Mouse (Mus musculus) lung, postnatal 0 days (tissue): ENCODE measurements around the gene Rbfox1.

Source experiments
- CTCF ChIP-seq: IDR thresholded peaks from 2 replicates; pipeline ENCODE4 v1.5.1; 2016; ENCODE audit warnings: antibody characterized with exemption, mild to moderate bottlenecking
- EP300 ChIP-seq: IDR thresholded peaks from 2 replicates; pipeline ENCODE4 v1.6.1; 2016; ENCODE audit warnings: antibody characterized with exemption, mild to moderate bottlenecking, control low read depth

DNA sequence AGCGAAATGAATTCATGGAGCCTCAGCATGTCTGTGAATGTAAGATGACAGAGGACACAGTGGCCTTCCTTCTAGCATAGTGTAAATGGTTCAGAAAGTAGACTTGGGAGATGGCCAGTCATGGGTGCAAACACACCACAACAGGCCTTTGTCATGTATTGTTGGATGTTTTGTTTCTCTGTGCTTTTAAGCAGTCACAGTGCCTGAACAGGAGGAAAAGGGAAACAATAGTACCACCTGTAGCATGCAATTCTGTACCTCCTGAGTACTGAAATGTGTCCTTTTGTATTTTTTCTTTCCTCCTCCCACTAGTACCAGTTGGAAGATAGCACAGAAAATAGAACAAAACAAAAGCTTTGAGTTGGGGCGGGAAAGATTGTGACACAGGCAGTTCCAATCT is 968.6 kb downstream of the Rbfox1 start:
- TF ChIP-seq CTCF = no peak
- no peak for TF ChIP-seq EP300
